Mouse (Mus musculus) testis, adult 2 months (tissue): Measurements from ENCODE around the gene Immp2l.

ENCODE experiments used
- CTCF ChIP-seq: fragments of 200-500 bp; IDR thresholded peaks from 2 replicates; pipeline ENCODE4 v1.5.1; 2012; ENCODE audit warnings: low read depth, mild to moderate bottlenecking, inconsistent platforms, low read length, moderate library complexity; ENCODE audit not compliant: control insufficient read depth, insufficient read depth, insufficient replicate concordance
- POLR2A ChIP-seq: fragments of 200-500 bp; IDR thresholded peaks from 2 replicates; pipeline ENCODE4 v1.6.1; 2012; ENCODE audit warnings: low read depth, mild to moderate bottlenecking, inconsistent platforms, low read length, moderate library complexity; ENCODE audit not compliant: control insufficient read depth

DNA sequence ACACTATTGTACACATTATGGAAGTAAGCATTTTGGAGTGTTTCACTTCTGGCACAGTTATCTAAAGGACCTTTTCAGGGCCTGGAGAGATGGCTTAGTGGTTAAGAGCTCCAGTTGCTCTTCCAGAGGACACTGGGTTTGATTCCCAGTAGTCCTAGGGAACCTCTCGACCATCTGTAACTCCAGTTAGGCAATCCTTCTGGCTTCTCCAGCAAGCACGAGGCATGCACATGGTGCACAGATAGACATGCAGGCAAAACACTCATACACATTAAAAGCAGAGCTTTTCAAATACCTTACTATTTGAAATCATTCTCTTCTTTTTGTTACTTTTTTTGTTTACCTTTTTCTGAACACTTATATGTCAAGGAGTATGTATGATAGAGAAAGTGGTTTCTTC is 66.9 kb downstream of the Immp2l start:
- TF ChIP-seq CTCF, result no peak
- no peak for TF ChIP-seq POLR2A
